Mouse (Mus musculus): ENCODE data around the gene Foxa1.

GRCm38 (mm10) chr12:57550181-57550808, 3.6 kb upstream of the Foxa1 start:
- TF ChIP-seq CTCF (IDR thresholded peaks at IDR 0.05; ENCODE audit: insufficient read depth, low read depth, low read length) (no peak), POLR2A (IDR thresholded peaks at IDR 0.05; ENCODE audit: insufficient read depth, low read depth, low read length) (no peak)
